Mouse (Mus musculus) heart, adult 9 months (tissue): ENCODE results near the gene Skiv2l.

ENCODE experiments used
- DNase-seq, 2 experiments: peaks; one replicate each; pipeline ENCODE4 v3.0.0; 2022; ENCODE audit warnings: low spot score in 2 of 2

The Skiv2l gene

GRCm38 (mm10) chr17:34849722-34850516 is at the start of gene Skiv2l, which contains the start of gene Nelfe:
TSS of gene Skiv2l (minus strand) at chr17:34850210.
TSS of gene Nelfe (plus strand) at chr17:34850391.
- peak; percentile 93 to 97 for DNase-seq

GRCm38 (mm10) chr17:34899053-34899889 is 49.3 kb upstream of the Skiv2l start:
- DNase-seq = peak; percentile 43 to 61

- DNase-seq = no peak
Observed at GRCm38 (mm10) chr17:34898706-34899052, 48.7 kb upstream of the Skiv2l start.

GRCm38 (mm10) chr17:34898160-34898586 is 48.2 kb upstream of the Skiv2l start, which contains the start of the genes C2 and Ehmt2:
TSS of gene C2 (minus strand) at chr17:34898265.
TSS of gene Ehmt2 (plus strand) at chr17:34898469.
- DNase-seq = peak; percentile 85 to 86

- peak; percentile 35 to 40 for DNase-seq
Observed at GRCm38 (mm10) chr17:34897373-34898159, 47.6 kb upstream of the Skiv2l start.

GRCm38 (mm10) chr17:34896366-34896765 is 46.4 kb upstream of the Skiv2l start:
- DNase-seq = no peak

GRCm38 (mm10) chr17:34895724-34896123 is 45.7 kb upstream of the Skiv2l start:
- no peak for DNase-seq

GRCm38 (mm10) chr17:34894801-34895530 is 45.0 kb upstream of the Skiv2l start:
- DNase-seq = peak; percentile 49 to 56

GRCm38 (mm10) chr17:34894074-34894597 is 44.1 kb upstream of the Skiv2l start:
- peak; percentile 95 to 96 for DNase-seq

- DNase-seq = no peak
Observed at GRCm38 (mm10) chr17:34893072-34893824, 43.2 kb upstream of the Skiv2l start.

GRCm38 (mm10) chr17:34891377-34891776 is 41.4 kb upstream of the Skiv2l start:
- DNase-seq = no peak

GRCm38 (mm10) chr17:34890074-34890743 is 40.2 kb upstream of the Skiv2l start:
- no peak for DNase-seq

- no peak for DNase-seq
Observed at GRCm38 (mm10) chr17:34887942-34888341, 37.9 kb upstream of the Skiv2l start.

- no peak for DNase-seq
Observed at GRCm38 (mm10) chr17:34885615-34886014, 35.6 kb upstream of the Skiv2l start.

GRCm38 (mm10) chr17:34884704-34885103 is 34.7 kb upstream of the Skiv2l start:
- DNase-seq = no peak

GRCm38 (mm10) chr17:34883332-34883731 is 33.3 kb upstream of the Skiv2l start:
- no peak for DNase-seq

- no peak for DNase-seq
Observed at GRCm38 (mm10) chr17:34881683-34882310, 31.8 kb upstream of the Skiv2l start, which contains the start of gene Gm20547. TSS of gene Gm20547 (minus strand) at chr17:34882042.

- DNase-seq = no peak
Observed at GRCm38 (mm10) chr17:34881166-34881565, 31.2 kb upstream of the Skiv2l start.

- DNase-seq = no peak
Observed at GRCm38 (mm10) chr17:34879336-34879879, 29.4 kb upstream of the Skiv2l start, which contains the start of gene Zbtb12. TSS of gene Zbtb12 (plus strand) at chr17:34879483.
